Mouse (Mus musculus) left cerebral cortex, adult 2 months (tissue): ENCODE results near the gene Ankrd17. TPM values are rescaled to one million over a fixed set of nuclear protein-coding genes. Genes with fewer than 3 reads are reported as not detected.

Experiments
- DNase-seq, 2 experiments: peaks; one replicate each; pipeline ENCODE4 v3.0.0; 2021 to 2022; ENCODE audit warnings: low spot score in 2 of 2, mixed read lengths in 1 of 2; ENCODE audit errors: extremely low spot score in 1 of 2
- H3K27ac ChIP-seq: fragments of 200-600 bp; 2 replicates; pipeline ENCODE4 v1.8.1; 2022
- H3K4me3 ChIP-seq: fragments of 200-600 bp; 2 replicates; pipeline ENCODE4 v1.8.1; 2022
- CTCF ChIP-seq: fragments of 200-600 bp; IDR thresholded peaks from 2 replicates; pipeline ENCODE4 v1.8.1; 2022; ENCODE audit warnings: antibody characterized with exemption, mild to moderate bottlenecking, moderate library complexity
- intact Hi-C: fragments of 180-260 bp; cut with DNase I; formaldehyde crosslinking; loops from one replicate; pipeline ENCODE4 v1.15.1; 2025
- total RNA-seq, 2 experiments: library from RNA; stranded (reverse); gene quantifications; 2 replicates each; pipeline ENCODE4 v1.2.3; 2021

Ankrd17 gene
- total RNA-seq, 2 experiments from 2014 or later, result 124 TPM

GRCm38 (mm10) chr5:90365141-90365951 lies 1.0 kb downstream of the Ankrd17 start:
- TF ChIP-seq CTCF, result no peak
- DNase-seq, result peak; percentile 36 to 39
- Histone ChIP-seq H3K4me3 (peak overlapping the region; percentile 94), H3K27ac (peak overlapping the region; percentile 99)
- intact Hi-C loops, result loop anchor here (2.0 kb wide), 1 partner anchor 81 kb away; no protein-coding TSS in a partner anchor

- peak; percentile 73 for TF ChIP-seq CTCF
- intact Hi-C loops, result loop anchor here (2.0 kb wide), 1 partner anchor 80 kb away; no protein-coding TSS in a partner anchor
- H3K27ac ChIP-seq, result peak overlapping the region; percentile 99
- peak overlapping the region; percentile 94 for H3K4me3 ChIP-seq
- DNase-seq, result peak; percentile 75 to 76
These were observed 1.9 kb downstream of the Ankrd17 start for GRCm38 (mm10) chr5:90364526-90364925.

GRCm38 (mm10) chr5:90355824-90356223 lies 10.6 kb downstream of the Ankrd17 start:
- H3K27ac ChIP-seq, result no peak overlapping the region
- DNase-seq, result no peak
- TF ChIP-seq CTCF, result no peak
- intact Hi-C loops, result no loop called here
- H3K4me3 ChIP-seq, result no peak overlapping the region

GRCm38 (mm10) chr5:90353552-90354317 lies 12.6 kb downstream of the Ankrd17 start:
- intact Hi-C loops, result no loop called here
- no peak overlapping the region for H3K27ac ChIP-seq
- no peak for TF ChIP-seq CTCF
- DNase-seq, result no peak
- no peak overlapping the region for H3K4me3 ChIP-seq

GRCm38 (mm10) chr5:90346877-90347276 lies 19.5 kb downstream of the Ankrd17 start:
- Histone ChIP-seq H3K4me3 (no peak overlapping the region), H3K27ac (no peak overlapping the region)
- no peak for DNase-seq
- intact Hi-C loops, result no loop called here
- TF ChIP-seq CTCF, result no peak

GRCm38 (mm10) chr5:90340847-90341246 lies 25.5 kb downstream of the Ankrd17 start:
- no peak overlapping the region for H3K4me3 ChIP-seq
- no peak overlapping the region for H3K27ac ChIP-seq
- no peak for DNase-seq
- TF ChIP-seq CTCF, result no peak
- intact Hi-C loops, result no loop called here

GRCm38 (mm10) chr5:90339953-90340343 lies 26.4 kb downstream of the Ankrd17 start:
- H3K4me3 ChIP-seq, result peak overlapping the region; percentile 47; the same call in 1 of the 2 replicates
- no peak overlapping the region; the same call in 1 of the 2 replicates for H3K27ac ChIP-seq
- TF ChIP-seq CTCF, result no peak

GRCm38 (mm10) chr5:90339129-90339952 lies 27.0 kb downstream of the Ankrd17 start:
- intact Hi-C loops, result no loop called here
- no peak for TF ChIP-seq CTCF
- Histone ChIP-seq H3K27ac (peak overlapping the region; percentile 70), H3K4me3 (peak overlapping the region; percentile 47)
- peak; percentile 31 to 49 for DNase-seq

More at GRCm38 (mm10) chr5:90339953-90340343, 26.4 kb downstream of the Ankrd17 start:
- intact Hi-C loops, result no loop called here
- no peak for DNase-seq

GRCm38 (mm10) chr5:90338177-90339091 lies 27.9 kb downstream of the Ankrd17 start:
- no peak for TF ChIP-seq CTCF
- H3K4me3 ChIP-seq, result peak overlapping the region; percentile 47
- H3K27ac ChIP-seq, result no peak overlapping the region
- intact Hi-C loops, result no loop called here
- no peak for DNase-seq

GRCm38 (mm10) chr5:90332478-90332877 lies 33.9 kb downstream of the Ankrd17 start:
- no peak for DNase-seq
- Histone ChIP-seq H3K27ac (no peak overlapping the region), H3K4me3 (no peak overlapping the region)
- TF ChIP-seq CTCF, result no peak
- intact Hi-C loops, result no loop called here
